Mouse (Mus musculus): Measurements from ENCODE around the gene Zxdc. TPM values are rescaled to one million over a fixed set of nuclear protein-coding genes. Genes with fewer than 3 reads are reported as not detected.
A peak's percentile ranks its signal among the peaks of the same experiment; 100 is the strongest.

Zxdc gene
- polyA plus RNA-seq (2015; fragmentation: Nextera tagmentation; extraction: Ambion mirVana) = 9.5 and 9.9 TPM in 2 replicates

DNA sequence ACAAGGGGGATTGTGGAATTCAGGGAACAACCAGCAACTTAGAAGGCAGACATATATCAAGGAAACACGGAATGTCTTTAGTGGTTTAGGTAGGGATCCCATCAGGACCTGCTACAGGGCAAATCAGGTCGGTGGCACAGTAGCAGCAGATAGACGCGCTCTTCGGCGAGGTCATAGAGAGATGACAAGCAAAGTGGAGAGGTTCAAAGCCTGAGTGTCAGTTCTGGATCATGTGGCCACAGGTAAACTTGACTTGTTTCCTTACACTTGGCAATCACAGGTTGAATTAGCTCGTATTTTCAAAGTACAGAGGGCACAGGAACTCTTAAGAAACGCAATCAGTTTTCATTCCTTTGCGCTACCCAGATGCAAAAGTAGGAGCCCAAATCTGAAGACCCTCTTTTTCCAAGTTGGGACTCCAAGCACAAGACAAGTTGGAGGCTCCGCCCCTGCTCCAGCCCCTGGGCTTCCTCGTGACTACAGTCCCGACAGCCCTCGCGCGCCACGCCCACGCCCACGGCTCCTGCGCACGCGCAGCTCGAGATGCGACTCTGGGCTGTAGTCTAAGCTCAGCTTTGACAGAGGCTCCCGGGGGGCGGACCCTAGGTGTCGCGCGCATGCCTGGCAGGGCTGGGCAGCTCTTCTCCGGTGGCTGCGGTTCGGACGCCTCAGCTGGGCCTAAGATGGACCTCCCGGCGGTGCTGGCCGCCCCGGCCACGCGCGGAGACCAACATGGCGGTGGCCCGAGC is at the start of gene Zxdc:
Gene Zxdc, plus strand, starts transcription at position 517 of the 749 bp plus-strand sequence.
- H3K9ac ChIP-seq = peak within 1 kb of the TSS; percentile 82
- peak within 1 kb of the TSS; percentile 83 for H3K27ac ChIP-seq (replicated peaks)
- H3K27me3 ChIP-seq = no peaks in the 10 kb centered on the region
- H3K9me3 ChIP-seq (replicated peaks) = no peaks in the 10 kb centered on the region
- H3K36me3 ChIP-seq = peaks cover 12% of the 10 kb centered on the region
- peak; percentile 96 for ATAC-seq (ENCODE audit: insufficient number of reproducible peaks, low FRiP score, low TSS enrichment, low read depth)
- H3K4me1 ChIP-seq = peaks cover 25% of the 10 kb centered on the region
- peak within 1 kb of the TSS; percentile 76 for H3K4me3 ChIP-seq (replicated peaks)
- H3K4me2 ChIP-seq (replicated peaks) = peak within 1 kb of the TSS; percentile 97
- 5% methylated on average over 41 of the region's 41 CpGs for WGBS

DNA sequence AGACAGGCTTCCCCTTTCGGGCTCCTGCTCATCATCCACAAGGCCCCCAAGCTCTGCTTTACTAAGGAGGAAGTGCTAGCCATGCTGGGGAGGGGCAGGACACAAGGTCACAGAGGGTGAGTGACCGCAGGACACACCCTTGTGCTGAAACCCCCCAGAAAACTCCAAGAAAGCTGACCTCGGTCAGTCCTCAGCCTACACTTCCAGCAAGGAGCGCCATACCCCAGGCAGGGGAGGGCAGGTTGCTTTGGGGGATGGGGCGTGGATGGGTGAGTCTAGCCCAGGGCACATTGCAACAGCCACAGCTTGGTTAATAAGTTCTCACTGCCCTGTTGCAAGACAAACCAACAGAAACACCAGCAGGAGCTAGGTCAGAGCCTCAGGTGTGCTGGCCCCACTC is 48.9 kb upstream of the Zxdc start:
- Histone ChIP-seq H3K9ac (no peak overlapping the region), H3K36me3 (no peaks in the 10 kb centered on the region), H3K4me3 (replicated peaks) (no peak overlapping the region), H3K4me2 (replicated peaks) (no peak overlapping the region), H3K9me3 (replicated peaks) (no peaks in the 10 kb centered on the region), H3K27me3 (peaks cover 10% of the 10 kb centered on the region; the same call in 1 of the 2 replicates), H3K27ac (replicated peaks) (no peak overlapping the region), H3K4me1 (peaks cover 6% of the 10 kb centered on the region; the same call in 1 of the 2 replicates)
- 72% methylated on average over 5 of the region's 5 CpGs for WGBS
- no peak for ATAC-seq (ENCODE audit: insufficient number of reproducible peaks, low FRiP score, low TSS enrichment, low read depth)

DNA sequence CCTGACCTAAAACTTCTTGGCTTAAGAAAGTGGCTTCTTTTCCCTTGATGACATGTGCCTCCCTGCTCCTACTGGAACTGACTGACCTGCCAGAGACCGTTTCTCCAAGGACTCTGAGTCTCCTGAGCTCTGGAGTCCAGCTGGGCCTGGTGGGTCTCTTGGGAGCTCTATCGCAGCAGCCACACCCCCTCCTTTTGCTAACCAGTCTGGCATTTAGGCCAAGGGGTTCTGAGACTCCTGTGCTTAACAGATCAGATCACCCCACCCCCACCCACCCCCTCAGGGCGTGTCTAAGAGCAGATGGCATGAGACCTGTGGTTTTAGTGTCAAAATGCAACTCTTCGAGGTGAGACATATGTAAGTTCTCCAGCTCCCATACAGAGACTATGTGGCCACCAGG is 47.5 kb upstream of the Zxdc start:
- ATAC-seq (ENCODE audit: insufficient number of reproducible peaks, low FRiP score, low TSS enrichment, low read depth) = no peak
- Histone ChIP-seq H3K27ac (replicated peaks) (no peak overlapping the region), H3K9ac (no peak overlapping the region), H3K9me3 (replicated peaks) (no peaks in the 10 kb centered on the region), H3K4me1 (peaks cover 6% of the 10 kb centered on the region; the same call in 1 of the 2 replicates), H3K4me2 (replicated peaks) (no peak overlapping the region), H3K4me3 (replicated peaks) (no peak overlapping the region), H3K36me3 (no peaks in the 10 kb centered on the region), H3K27me3 (peaks cover 17% of the 10 kb centered on the region; the same call in 1 of the 2 replicates)
- 36% methylated on average over 4 of the region's 4 CpGs for WGBS

DNA sequence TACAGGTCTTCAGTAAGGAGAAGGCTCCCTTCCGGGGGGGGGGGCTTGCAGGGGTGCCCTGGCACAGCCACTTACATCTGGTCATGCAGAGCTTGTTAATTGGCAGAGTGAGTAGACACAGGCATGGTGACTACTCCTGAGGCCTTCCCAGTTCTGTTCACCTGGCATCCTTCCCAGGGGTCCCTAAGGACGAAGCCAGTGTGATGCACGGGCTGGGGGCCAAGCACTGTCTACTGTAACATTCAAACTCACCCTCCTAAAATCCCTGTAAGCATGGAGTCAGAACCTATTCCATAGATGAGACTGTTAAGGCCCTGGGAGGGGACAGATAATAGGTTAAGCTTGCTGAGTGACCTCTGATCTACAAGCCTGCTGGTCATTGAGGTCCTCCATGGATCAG is 45.3 kb upstream of the Zxdc start:
- 67% methylated on average over 3 of the region's 3 CpGs for WGBS
- Histone ChIP-seq H3K27me3 (peaks cover 17% of the 10 kb centered on the region; the same call in 1 of the 2 replicates), H3K36me3 (no peaks in the 10 kb centered on the region)

DNA sequence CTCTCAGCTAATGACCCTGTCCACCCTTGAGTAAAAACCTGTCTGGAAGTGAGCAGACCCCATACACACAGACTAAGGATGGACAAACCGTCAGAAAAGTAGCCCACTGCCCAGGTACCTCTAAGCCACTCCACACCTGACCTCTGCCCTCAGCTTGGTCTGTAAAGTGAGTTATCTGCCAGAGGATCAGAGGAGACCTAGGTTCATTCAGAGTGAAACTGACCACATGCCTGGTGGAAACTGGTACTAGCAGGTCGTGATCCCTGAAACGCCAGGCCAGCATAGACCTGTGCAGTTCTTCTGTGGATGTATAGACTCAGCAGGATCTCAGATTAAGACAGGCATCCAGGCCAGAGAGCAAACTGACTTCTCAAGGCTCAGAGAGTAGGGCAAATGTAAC is 44.8 kb upstream of the Zxdc start:
- Histone ChIP-seq H3K9me3 (replicated peaks) (no peaks in the 10 kb centered on the region), H3K27me3 (peaks cover 17% of the 10 kb centered on the region; the same call in 1 of the 2 replicates), H3K4me1 (peaks cover 6% of the 10 kb centered on the region; the same call in 1 of the 2 replicates), H3K36me3 (no peaks in the 10 kb centered on the region), H3K27ac (replicated peaks) (no peak overlapping the region), H3K4me2 (replicated peaks) (no peak overlapping the region), H3K4me3 (replicated peaks) (no peak overlapping the region), H3K9ac (no peak overlapping the region)
- no peak for ATAC-seq (ENCODE audit: insufficient number of reproducible peaks, low FRiP score, low TSS enrichment, low read depth)
- WGBS = 61% methylated on average over 3 of the region's 3 CpGs

More for the DNA sequence above, 45.3 kb upstream of the Zxdc start:
- Histone ChIP-seq H3K4me2 (replicated peaks) (no peak overlapping the region), H3K4me3 (replicated peaks) (no peak overlapping the region), H3K9me3 (replicated peaks) (no peaks in the 10 kb centered on the region), H3K4me1 (peaks cover 6% of the 10 kb centered on the region; the same call in 1 of the 2 replicates), H3K9ac (no peak overlapping the region), H3K27ac (replicated peaks) (no peak overlapping the region)
- ATAC-seq (ENCODE audit: insufficient number of reproducible peaks, low FRiP score, low TSS enrichment, low read depth) = no peak

DNA sequence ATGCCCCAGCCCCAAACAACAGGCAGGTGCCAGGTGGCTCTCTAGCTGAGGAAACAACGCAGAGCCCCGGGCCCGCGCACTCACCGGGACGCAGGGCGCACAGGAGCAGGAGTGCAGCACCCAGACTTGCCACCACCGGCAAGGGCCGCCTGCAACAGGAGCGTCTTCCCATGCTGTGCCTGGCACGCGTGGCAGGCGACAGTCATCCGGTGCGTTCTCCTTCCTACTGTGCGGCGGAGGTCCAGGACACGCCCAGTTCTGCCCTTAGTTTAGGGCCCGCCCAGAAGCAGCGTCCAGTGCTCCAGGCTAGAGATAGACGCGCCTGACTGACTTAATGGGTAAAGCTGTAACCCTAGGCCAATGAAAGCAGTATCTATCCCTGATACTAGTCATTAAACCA is 44.3 kb upstream of the Zxdc start, which contains the start of gene Chst13:
Gene Chst13, minus strand, starts transcription at position 195 of the 400 bp plus-strand sequence.
- 0 out of 2 replicates have a peak within 1 kb of the TSS, but pooled peaks have one; percentile 12 for H3K9ac ChIP-seq
- H3K27ac ChIP-seq (replicated peaks) = no peak within 1 kb of the TSS
- no peaks in the 10 kb centered on the region for H3K36me3 ChIP-seq
- peak within 1 kb of the TSS; percentile 22; the same call in 1 of the 2 replicates for H3K4me3 ChIP-seq (replicated peaks)
- peaks cover 17% of the 10 kb centered on the region; the same call in 1 of the 2 replicates for H3K27me3 ChIP-seq
- H3K9me3 ChIP-seq (replicated peaks) = no peaks in the 10 kb centered on the region
- WGBS = 10% methylated on average over 22 of the region's 22 CpGs
- H3K4me1 ChIP-seq = peaks cover 9% of the 10 kb centered on the region; the same call in 1 of the 2 replicates
- no peak for ATAC-seq (ENCODE audit: insufficient number of reproducible peaks, low FRiP score, low TSS enrichment, low read depth)
- peak within 1 kb of the TSS; percentile 46 for H3K4me2 ChIP-seq (replicated peaks)

DNA sequence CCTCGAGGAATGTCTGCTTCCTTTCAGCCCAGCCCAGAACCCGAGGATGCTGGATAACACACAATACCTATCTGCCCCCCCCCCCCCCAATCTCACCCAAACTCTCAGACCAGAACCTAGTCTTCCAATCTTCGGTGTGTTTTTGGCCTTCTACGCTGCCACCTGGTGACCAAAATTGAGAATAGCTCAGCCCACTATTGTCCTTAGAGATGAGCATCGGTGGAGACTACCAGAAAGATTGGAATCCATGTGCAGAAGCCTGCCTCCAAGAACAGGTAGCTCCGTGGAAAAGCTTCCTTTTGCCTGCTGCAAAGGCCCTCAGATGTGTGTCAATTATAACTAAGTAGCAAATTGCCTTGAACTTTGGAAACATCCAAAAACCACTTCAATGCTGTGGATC is 41.6 kb upstream of the Zxdc start:
- 18% methylated on average over 6 of the region's 6 CpGs for WGBS
- H3K36me3 ChIP-seq = no peaks in the 10 kb centered on the region
- no peak overlapping the region for H3K4me3 ChIP-seq (replicated peaks)
- no peak overlapping the region for H3K9ac ChIP-seq
- no peak overlapping the region for H3K27ac ChIP-seq (replicated peaks)
- no peak overlapping the region for H3K4me2 ChIP-seq (replicated peaks)
- peaks cover 17% of the 10 kb centered on the region; the same call in 1 of the 2 replicates for H3K27me3 ChIP-seq
- ATAC-seq (ENCODE audit: insufficient number of reproducible peaks, low FRiP score, low TSS enrichment, low read depth) = no peak
- H3K9me3 ChIP-seq (replicated peaks) = no peaks in the 10 kb centered on the region
- H3K4me1 ChIP-seq = peaks cover 10% of the 10 kb centered on the region; the same call in 1 of the 2 replicates

DNA sequence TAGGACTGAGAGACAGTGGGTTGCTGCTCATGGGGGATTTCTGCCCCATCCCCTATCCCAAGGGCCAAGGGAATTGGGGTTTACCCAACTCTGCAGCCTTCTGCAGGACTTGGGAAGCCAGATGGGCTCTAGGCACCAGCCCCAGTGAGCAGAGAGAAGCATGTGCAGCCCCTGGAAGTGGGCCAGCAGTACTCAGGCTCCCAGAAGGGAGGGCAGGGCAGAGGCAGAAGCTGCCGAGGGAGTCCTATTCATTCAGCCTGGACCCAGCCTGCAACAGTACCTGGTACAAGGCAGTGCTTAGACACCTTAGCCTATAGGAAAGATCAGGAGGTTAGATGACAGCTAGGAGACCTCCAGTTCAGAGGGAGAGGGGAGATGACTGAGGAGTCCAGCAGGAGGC is 39.3 kb upstream of the Zxdc start:
- no peak overlapping the region for H3K27ac ChIP-seq (replicated peaks)
- peaks cover 11% of the 10 kb centered on the region; the same call in 1 of the 2 replicates for H3K27me3 ChIP-seq
- H3K9ac ChIP-seq = no peak overlapping the region
- no peaks in the 10 kb centered on the region for H3K9me3 ChIP-seq (replicated peaks)
- no peak for ATAC-seq (ENCODE audit: insufficient number of reproducible peaks, low FRiP score, low TSS enrichment, low read depth)
- peaks cover 8% of the 10 kb centered on the region; the same call in 1 of the 2 replicates for H3K4me1 ChIP-seq
- H3K36me3 ChIP-seq = no peaks in the 10 kb centered on the region
- 4% methylated on average over 1 of the region's 1 CpGs for WGBS
- no peak overlapping the region for H3K4me3 ChIP-seq (replicated peaks)
- H3K4me2 ChIP-seq (replicated peaks) = no peak overlapping the region

DNA sequence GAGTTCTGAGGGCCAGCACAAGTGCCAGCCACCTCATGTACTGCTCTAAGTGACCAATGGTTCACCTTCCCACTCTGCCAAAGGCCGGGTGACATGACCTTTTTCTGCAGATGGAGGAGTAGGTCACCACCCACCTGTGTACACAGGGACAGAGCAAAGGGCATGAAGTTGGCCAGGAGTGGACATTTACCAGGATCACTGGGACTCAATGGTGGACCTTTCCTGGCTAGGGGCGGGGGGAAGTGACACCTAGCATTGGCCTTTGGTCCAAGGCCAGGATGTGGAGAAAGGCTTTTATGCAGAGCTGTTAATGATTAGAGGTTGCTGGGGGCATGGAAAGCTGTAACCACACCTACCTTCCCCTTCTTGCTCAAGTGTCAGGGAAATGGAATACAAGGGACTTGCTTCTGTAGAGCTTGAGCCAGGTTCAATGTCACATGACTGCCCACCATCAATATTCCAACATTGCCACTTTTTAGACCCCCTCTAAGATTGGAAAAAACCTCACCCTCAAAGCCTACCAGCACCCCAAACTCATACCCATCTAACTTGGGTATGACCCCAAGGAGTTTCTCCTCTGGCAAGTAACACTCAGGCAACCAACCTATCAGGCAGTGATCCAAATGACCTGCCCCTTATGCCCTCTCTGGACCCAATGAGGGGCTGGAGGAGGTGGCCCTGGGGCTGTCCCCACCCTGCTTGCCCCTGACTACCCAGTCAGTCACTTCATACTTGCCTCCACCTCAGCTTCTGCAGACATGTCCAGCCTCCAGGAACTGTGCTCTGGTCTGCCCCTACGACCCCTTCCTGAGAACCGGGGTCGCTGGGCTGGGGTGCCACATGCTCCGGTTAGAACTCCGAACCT is 36.5 kb upstream of the Zxdc start, which contains the start of gene Uroc1:
Gene Uroc1, plus strand, starts transcription at position 724 of the 865 bp plus-strand sequence.
- Histone ChIP-seq H3K27ac (replicated peaks) (no peak within 1 kb of the TSS), H3K4me1 (0 out of 2 replicates have a peak, but pooled peaks cover 4% of the 10 kb centered on the region), H3K4me3 (replicated peaks) (no peak within 1 kb of the TSS), H3K9ac (no peak within 1 kb of the TSS), H3K36me3 (no peaks in the 10 kb centered on the region), H3K4me2 (replicated peaks) (no peak within 1 kb of the TSS), H3K27me3 (no peaks in the 10 kb centered on the region), H3K9me3 (replicated peaks) (no peaks in the 10 kb centered on the region)
- ATAC-seq (ENCODE audit: insufficient number of reproducible peaks, low FRiP score, low TSS enrichment, low read depth) = no peak
- WGBS = 79% methylated on average over 7 of the region's 7 CpGs

DNA sequence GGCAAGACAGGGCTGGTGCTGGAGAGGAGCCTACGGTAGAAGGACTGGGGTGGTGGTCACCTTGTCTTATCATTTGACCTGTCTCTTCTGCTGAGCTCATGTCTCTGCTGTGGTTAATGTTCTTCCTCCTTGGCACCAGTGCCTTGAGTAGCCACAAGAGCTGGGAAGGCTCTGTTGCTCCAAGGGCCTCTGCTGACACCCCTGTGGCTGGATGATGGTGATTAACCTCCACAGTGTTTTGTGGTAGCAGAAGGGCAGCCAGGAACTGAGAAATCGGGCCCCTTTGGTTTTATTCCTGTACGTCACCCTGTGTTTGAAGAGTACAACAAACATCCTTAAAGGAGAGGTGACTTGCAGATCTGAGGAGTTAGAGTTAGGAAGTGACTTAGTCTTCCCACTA is 35.0 kb upstream of the Zxdc start:
- no peak overlapping the region for H3K4me2 ChIP-seq (replicated peaks)
- 0 out of 2 replicates have a peak, but pooled peaks cover 4% of the 10 kb centered on the region for H3K4me1 ChIP-seq
- no peaks in the 10 kb centered on the region for H3K36me3 ChIP-seq
- no peaks in the 10 kb centered on the region for H3K27me3 ChIP-seq
- no peak for ATAC-seq (ENCODE audit: insufficient number of reproducible peaks, low FRiP score, low TSS enrichment, low read depth)
- no peaks in the 10 kb centered on the region for H3K9me3 ChIP-seq (replicated peaks)
- H3K4me3 ChIP-seq (replicated peaks) = no peak overlapping the region
- 79% methylated on average over 3 of the region's 3 CpGs for WGBS
- H3K27ac ChIP-seq (replicated peaks) = no peak overlapping the region
- H3K9ac ChIP-seq = no peak overlapping the region

DNA sequence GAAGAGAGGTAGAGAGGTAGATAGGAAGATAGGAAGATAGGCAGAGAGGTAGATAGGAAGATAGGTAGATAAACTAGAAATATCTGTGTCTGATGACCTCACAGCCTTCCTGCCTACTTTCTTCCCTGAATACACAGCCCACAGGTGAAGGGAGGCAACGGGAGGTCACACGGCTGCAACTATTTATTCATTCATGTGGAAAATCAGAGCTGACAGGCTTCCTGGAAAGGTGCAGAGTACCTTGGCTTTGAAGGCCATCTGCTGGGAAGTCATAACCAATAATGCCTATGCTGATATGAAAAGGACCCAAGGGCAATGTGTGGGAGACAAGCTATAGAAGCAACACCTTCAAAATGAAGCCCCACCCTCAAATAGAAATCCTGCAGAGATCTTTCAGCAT is 26.9 kb upstream of the Zxdc start:
- WGBS = 59% methylated on average over 2 of the region's 2 CpGs
- Histone ChIP-seq H3K4me2 (replicated peaks) (no peak overlapping the region), H3K36me3 (no peaks in the 10 kb centered on the region), H3K4me1 (no peaks in the 10 kb centered on the region), H3K27ac (replicated peaks) (no peak overlapping the region), H3K27me3 (no peaks in the 10 kb centered on the region), H3K9me3 (replicated peaks) (no peaks in the 10 kb centered on the region), H3K9ac (no peak overlapping the region), H3K4me3 (replicated peaks) (no peak overlapping the region)
- ATAC-seq (ENCODE audit: insufficient number of reproducible peaks, low FRiP score, low TSS enrichment, low read depth) = no peak
